Mouse (Mus musculus) cerebellum, postnatal 10 days (tissue): ENCODE data around the gene Cyb5r3.

Experiments used
- DNase-seq, 2 experiments: peaks; one replicate each; pipeline ENCODE4 v3.0.0; 2021; ENCODE audit warnings: mixed read lengths in 2 of 2

Gene Cyb5r3

GRCm38 (mm10) chr15:83172492-83173429 is at the start of gene Cyb5r3:
Cyb5r3 (minus strand) TSS chr15:83172592.
- no peak for DNase-seq

DNA sequence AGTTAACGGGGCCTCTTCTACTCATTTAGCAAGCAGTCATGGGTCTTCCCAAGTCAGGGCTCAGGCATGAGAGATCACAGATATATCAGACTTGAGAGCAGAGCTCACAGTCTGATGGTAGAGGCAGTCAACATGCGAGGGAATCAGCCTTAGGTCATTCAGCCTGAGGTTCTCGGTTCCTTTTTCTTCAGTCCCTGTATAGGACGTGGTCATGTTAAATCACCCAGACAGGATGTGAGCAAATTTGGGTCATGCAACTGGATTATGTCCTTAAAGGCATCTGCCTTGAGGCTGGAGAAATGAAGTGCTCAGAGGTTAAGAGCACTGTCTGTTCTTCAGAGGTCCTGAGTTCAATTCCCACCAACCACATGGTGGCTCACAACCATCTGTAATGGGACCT is 49.3 kb upstream of the Cyb5r3 start:
- no peak for DNase-seq

GRCm38 (mm10) chr15:83220368-83221013 is 48.1 kb upstream of the Cyb5r3 start:
- no peak for DNase-seq

GRCm38 (mm10) chr15:83215322-83216216 is 43.2 kb upstream of the Cyb5r3 start:
- DNase-seq: peak; percentile 43 to 51

GRCm38 (mm10) chr15:83210229-83210628 is 37.8 kb upstream of the Cyb5r3 start:
- peak; percentile 78 to 82 for DNase-seq

DNA sequence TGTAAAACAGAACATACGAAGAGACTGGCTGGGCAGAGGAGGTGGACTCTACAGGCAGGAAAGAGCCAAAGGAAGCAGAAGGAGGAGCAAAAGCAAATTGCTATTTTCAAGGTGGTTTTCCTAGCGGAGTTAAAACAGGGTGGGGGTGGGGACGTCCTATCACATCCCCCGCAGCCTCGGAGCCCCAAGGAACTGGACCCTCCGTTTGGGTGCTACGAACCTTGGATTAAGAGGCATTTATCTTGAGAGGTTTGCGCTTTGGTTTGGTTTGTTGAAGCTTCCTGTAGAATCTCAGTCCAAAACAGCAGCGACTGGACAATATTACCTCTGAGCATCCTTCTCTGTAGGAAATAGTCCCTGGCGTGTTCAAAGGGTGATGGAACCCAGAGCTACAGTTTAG is 37.3 kb upstream of the Cyb5r3 start:
- DNase-seq: no peak

GRCm38 (mm10) chr15:83209092-83209695 is 36.8 kb upstream of the Cyb5r3 start:
- no peak for DNase-seq

DNA sequence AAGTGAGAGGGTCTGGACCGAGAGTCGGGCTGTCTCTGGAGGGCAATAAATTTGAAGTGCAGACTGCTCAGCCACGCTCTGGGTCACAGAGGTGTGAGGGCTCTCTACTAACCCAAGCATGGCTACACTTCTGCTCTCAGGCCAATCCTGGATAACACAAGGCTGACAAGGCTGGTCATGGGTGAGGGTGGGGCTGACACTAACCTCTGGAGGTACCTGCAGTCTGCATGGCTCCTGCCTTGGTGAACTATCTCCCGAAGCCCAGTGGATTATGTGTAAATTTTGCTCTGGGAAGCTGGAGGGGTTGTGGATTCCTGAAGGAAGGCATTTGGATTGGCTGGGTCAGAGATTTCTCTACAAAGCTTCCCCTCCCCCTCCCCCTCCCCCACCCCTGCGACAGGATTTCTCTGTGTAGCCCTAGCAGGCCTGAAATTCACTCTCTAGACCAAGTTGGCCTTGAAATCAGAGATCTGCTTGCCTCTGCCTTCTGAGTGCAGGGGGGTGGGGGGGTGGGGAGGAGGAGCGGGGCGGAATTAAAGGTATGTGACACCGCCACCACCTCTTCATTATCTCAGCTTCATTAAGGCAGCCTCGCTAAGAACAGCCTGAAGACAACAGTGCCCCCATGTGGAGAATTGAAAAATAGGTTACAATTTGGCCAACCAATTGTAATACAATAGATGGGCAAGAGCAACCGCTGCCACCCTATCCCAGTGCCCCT is 32.5 kb upstream of the Cyb5r3 start:
- DNase-seq: peak; percentile 77 to 86

GRCm38 (mm10) chr15:83202412-83202811 is 30.0 kb upstream of the Cyb5r3 start:
- DNase-seq: no peak

DNA sequence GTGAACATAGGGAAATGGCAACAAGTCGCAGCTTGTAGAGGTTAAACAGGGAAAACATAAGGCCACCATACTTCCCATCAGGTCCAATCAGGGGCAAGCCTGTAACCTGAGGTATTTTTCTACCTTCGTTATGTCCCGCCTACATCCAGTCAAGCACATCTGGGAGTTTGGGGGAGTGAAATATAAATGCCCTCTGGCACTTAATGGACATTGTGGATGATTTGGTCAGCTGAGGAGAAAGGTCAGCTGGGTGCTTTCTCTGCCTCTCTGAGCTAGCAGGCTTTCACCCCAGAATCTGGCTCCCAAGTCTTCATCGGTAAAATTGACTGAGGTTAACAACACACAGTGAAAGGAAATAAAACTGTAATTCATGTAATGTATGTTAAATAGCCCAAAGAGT is 21.0 kb upstream of the Cyb5r3 start:
- no peak for DNase-seq

GRCm38 (mm10) chr15:83182351-83182750 is 10.0 kb upstream of the Cyb5r3 start:
- DNase-seq: no peak

DNA sequence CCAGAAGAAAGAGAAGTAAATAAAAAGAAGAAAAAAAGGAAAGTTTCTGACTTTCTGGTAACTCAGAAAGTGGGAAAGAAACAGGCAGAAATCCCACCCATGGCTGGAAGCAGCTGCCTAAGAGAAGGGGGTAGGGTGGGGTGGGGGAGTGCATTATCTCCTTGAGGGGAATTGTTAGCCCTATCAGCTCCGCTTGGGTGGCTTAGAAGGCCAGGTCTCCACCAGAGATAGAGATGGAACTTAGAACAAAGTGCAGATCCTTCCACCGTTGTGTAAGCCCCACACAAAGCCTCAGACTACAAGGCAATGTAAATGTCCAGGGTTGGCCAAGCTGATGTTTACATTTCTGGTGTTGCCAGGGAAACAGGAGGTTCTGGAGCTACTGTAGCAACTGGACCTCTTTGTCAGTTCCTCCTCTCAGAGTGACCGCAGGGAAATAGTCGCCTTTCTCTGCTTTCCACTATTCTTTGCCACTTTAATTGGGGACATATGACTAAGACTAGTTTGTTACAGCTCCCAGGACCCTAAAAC is 9.5 kb upstream of the Cyb5r3 start:
- no peak for DNase-seq

DNA sequence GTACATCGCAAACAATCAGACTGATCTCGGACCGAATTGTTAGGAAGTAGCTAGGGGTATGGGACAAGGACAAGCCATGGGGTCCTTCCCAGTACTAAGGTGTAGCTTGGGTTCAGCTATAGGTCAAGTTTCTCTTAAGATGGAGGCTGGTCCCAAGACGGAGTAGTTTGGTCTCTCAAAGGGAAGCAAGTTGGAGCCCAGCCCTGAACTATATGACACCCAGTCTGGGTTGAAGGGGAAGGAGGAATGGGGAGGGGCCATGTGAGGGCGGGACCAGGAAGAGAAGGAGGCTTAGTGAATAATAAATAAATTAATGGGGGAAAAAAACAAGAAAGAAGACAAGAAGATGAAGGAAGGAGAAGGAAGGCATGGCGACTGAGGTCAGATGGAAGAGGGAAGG is 7.6 kb upstream of the Cyb5r3 start:
- no peak for DNase-seq

DNA sequence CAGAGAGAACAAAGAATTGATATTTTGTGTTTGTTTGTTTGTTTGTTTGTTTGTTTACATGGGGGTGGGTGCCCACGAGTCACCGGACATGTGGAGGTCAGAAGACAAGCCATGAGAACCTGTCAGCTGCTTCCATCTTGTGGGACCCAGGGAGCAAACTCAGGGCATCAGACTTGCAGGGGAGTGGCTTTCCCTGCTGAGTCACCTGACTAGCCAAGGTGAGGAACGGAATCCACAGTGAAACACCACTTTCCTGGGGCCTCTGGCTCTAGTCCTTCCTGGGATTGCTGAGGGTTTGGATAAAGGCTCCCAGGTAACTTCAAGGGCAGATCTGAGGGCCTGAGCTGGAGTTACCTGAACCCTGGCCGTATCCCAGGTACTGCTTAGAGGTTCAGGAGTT is 4.3 kb upstream of the Cyb5r3 start:
- DNase-seq: no peak

DNA sequence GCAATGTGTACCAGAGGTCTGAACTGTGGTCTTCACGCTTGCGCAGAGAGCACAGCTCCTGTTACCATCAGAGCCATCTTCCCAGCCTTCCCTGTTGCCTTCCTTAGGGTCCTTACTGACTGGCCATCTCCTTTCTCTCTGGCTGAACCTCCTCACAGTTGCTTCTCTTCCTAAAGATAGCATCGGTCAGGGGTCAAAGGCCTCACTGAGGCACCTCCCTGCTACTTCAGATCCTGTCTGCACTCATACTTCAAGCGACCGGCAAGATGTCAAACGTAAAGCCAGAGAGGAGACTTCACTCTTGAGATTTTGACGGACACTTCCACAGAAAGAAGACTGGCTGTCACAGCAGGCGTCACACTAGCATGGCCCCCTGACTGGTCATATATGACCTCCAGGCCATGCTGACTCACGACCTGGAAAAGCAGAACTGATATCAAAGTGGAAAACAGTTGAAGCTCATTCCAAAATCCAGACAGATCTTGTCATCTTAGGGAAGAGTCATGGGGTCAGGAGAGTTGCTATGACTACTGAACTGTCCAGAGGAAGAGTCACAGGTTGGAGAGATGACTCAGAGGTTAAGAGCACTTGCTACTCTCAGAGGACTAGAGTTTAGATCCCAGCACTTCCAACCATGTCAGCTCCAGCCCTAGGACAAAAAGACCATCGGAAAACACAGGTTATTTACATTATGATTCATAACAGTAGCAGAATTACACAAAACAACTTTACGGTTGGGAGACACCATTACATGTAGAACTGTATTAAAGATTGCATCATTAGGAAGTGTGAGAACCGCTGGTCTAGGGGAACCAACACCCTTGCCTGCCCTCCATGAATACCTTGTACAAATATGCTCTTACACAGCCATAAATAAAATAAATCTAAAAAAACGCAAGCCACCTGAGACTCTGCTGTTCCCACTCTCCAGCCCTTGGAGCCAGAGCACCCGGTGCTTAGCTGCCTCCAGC is 1.8 kb upstream of the Cyb5r3 start:
- no peak for DNase-seq

GRCm38 (mm10) chr15:83171712-83172481 is 495 bp downstream of the Cyb5r3 start:
- peak; percentile 98 for DNase-seq

DNA sequence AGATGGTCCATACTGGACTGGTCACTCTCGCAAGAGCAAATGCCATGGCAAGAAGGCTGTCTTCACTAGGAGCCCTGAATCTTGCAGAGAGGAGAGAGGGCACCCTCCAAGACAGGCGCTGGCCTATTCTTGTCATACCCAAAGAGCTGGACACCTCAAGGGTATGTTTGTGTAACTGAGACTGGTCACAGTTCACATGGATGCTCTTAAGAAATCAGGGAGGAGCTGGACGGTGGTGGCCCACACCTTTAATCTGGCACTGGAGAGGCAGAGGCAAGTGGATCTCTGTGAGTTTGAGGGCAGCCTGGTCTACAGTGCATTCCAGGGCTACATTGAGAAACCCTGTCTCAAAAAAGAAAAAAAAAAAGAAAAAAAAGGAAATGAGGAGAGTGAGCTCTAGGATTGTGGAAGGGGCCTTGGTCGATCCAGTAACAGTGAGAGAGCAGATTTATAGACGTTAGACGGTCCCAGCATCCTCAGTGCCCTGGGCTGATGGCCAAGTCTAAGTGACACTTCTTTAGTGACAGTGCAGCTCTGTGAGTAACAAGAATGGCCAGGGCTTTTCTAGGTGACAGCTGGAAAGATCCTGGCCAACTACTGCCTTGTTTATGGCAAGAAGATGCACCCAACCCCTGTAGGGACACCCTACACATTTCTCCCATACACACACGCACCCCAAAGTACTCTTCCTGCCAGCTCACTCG is 1.3 kb downstream of the Cyb5r3 start:
- peak in 1 of 2 experiments; percentile 38 for DNase-seq

DNA sequence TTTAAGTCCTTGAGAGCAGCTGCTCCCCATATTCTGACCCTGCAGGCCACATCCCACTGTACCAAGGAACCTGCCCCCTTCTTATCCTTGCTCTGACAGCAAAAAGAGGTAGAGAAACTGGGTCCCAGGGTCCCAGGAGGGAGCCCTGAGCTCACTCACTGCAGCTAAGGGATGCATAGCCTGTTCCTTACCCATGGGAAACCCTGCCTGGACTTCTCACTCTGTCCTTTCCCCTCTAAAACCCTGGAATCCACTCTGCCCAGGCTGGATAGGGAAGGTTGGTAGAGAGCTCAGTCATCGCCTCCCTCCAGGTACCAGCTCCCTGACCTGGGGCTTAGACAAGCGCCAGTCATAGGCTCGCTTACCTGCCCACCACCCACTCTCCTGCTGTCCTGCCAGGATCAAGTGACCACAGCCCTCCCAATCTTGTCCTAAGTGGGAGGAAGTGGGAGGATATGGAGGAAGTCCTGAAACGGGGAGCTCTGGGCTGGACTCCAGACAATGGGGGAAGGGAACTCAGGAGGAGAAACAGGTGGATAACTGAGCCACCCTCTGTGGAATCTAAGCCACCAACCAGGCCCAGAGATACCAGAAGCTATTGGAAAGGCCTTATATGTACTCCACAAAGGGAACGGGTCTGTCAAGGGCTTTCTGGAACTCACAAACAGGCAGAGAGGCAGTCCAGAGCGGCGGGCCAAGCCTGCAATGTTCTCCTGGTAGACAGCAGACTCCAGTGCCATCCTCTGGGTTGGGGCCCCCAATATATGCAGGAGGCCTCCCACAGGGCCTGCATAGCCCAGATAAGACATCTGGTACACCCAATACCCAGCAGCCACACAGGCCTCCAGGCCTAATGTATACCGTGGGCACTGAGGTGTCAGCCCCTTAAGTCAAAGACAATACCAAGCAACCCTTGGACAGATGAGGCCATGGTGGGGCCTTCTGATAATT is 2.3 kb downstream of the Cyb5r3 start:
- DNase-seq: no peak
